Mouse (Mus musculus) heart, embryonic 16.5 days (tissue): ENCODE measurements at regions not wholly inside any gene's neighbourhood (a gene's known extent, or its start where the extent isn't known, plus 50 kb on each side); places are given as distances from the start of the nearest gene placed in this dataset.

Experiments
- ATAC-seq: fragments of 200-750 bp; cut with Nextera tagmentation; replicated peaks from 2 replicates; pipeline ENCODE4 v1.8.0; 2017; ENCODE audit warnings: moderate number of reproducible peaks; ENCODE audit not compliant: insufficient read depth, low FRiP score; ENCODE audit errors: extremely low read depth
- H3K27ac ChIP-seq: fragments of 300-500 bp; sonication (generic); 2 replicates; pipeline ENCODE4 v1.5.1; 2014; ENCODE audit warnings: mild to moderate bottlenecking, low read length, control low read depth, moderate library complexity
- H3K27me3 ChIP-seq: fragments of 300-500 bp; sonication (generic); 2 replicates; pipeline ENCODE4 v1.6.1; 2014; ENCODE audit warnings: low read length, mixed read lengths; ENCODE audit not compliant: control insufficient read depth, insufficient read depth
- H3K36me3 ChIP-seq: fragments of 300-500 bp; sonication (generic); 2 replicates; pipeline ENCODE4 v1.6.1; 2014; ENCODE audit not compliant: control insufficient read depth, insufficient read depth
- H3K4me1 ChIP-seq: fragments of 300-500 bp; sonication (generic); 2 replicates; pipeline ENCODE4 v1.6.1; 2014; ENCODE audit warnings: low read length, mixed read lengths; ENCODE audit not compliant: control insufficient read depth, insufficient read depth
- H3K4me2 ChIP-seq: fragments of 300-500 bp; sonication (generic); 2 replicates; pipeline ENCODE4 v1.6.1; 2014; ENCODE audit warnings: low read depth, mild to moderate bottlenecking, control low read depth, low read length
- H3K4me3 ChIP-seq: fragments of 300-500 bp; sonication (generic); 2 replicates; pipeline ENCODE4 v1.5.1; 2014; ENCODE audit warnings: mild to moderate bottlenecking, control low read depth, low read length
- H3K9ac ChIP-seq: fragments of 300-500 bp; sonication (generic); 2 replicates; pipeline ENCODE4 v1.6.1; 2014; ENCODE audit warnings: low read length, control low read depth
- H3K9me3 ChIP-seq: fragments of 300-500 bp; sonication (generic); replicated peaks from 2 replicates; pipeline ENCODE4 v1.6.1; 2016; ENCODE audit warnings: low read length; ENCODE audit not compliant: control insufficient read depth
- WGBS: fragments of 180-500 bp; shearing (Covaris S2); extraction: QIAGEN DNeasy Blood & Tissue Kit; methylation state at CpG from one replicate; pipeline ENCODE4 v1.1.7; 2014; 5-methylcytosine and 5-hydroxymethylcytosine counted together

- Histone ChIP-seq H3K36me3 (no peaks in the 10 kb centered on the region), H3K9me3 (no peaks in the 10 kb centered on the region), H3K27ac (no peak overlapping the region), H3K4me2 (no peak overlapping the region), H3K4me1 (peaks cover 15% of the 10 kb centered on the region), H3K9ac (no peak overlapping the region), H3K27me3 (0 out of 2 replicates have a peak, but pooled peaks cover 2% of the 10 kb centered on the region), H3K4me3 (no peak overlapping the region)
- no peak for ATAC-seq
- 73% methylated on average over 4 of the region's 4 CpGs for WGBS
Measured at GRCm38 (mm10) chr7:113154066-113154465, 53.2 kb upstream of the Arntl start.

- Histone ChIP-seq H3K4me2 (no peak overlapping the region), H3K9me3 (no peaks in the 10 kb centered on the region), H3K4me1 (peaks cover 6% of the 10 kb centered on the region; the same call in 1 of the 2 replicates), H3K9ac (no peak overlapping the region), H3K36me3 (no peaks in the 10 kb centered on the region), H3K4me3 (no peak overlapping the region), H3K27ac (no peak overlapping the region), H3K27me3 (no peaks in the 10 kb centered on the region)
- no peak for ATAC-seq
- WGBS = 84% methylated on average over 5 of the region's 5 CpGs
Measured at GRCm38 (mm10) chr7:113156366-113156765, 50.9 kb upstream of the Arntl start.

- WGBS = 76% methylated on average over 12 of the region's 12 CpGs
- Histone ChIP-seq H3K36me3 (no peaks in the 10 kb centered on the region), H3K4me2 (no peak overlapping the region), H3K27me3 (no peaks in the 10 kb centered on the region), H3K9ac (no peak overlapping the region), H3K27ac (0 out of 2 replicates have a peak overlapping the region, but pooled peaks have one; percentile 1), H3K9me3 (no peaks in the 10 kb centered on the region), H3K4me3 (no peak overlapping the region), H3K4me1 (0 out of 2 replicates have a peak, but pooled peaks cover under 1% of the 10 kb centered on the region)
- no peak for ATAC-seq
Measured at GRCm38 (mm10) chr7:113156861-113157747, 50.2 kb upstream of the Arntl start.
